Mouse (Mus musculus) embryonic facial prominence, embryonic 13.5 days (tissue): ENCODE results near the gene Atrx. TPM values are rescaled to one million over a fixed set of nuclear protein-coding genes. Genes with fewer than 3 reads are reported as not detected.

Experiments
- ATAC-seq: fragments of 200-750 bp; cut with Nextera tagmentation; 2 replicates; pipeline ENCODE4 v1.8.0; 2017; ENCODE audit warnings: low read depth; ENCODE audit not compliant: insufficient number of reproducible peaks, insufficient read depth, low FRiP score, low TSS enrichment
- H3K27ac ChIP-seq: fragments of 300-500 bp; sonication (generic); 2 replicates; pipeline ENCODE4 v1.5.1; 2015; ENCODE audit warnings: moderate library complexity, mild to moderate bottlenecking, inconsistent platforms
- H3K27me3 ChIP-seq: fragments of 300-500 bp; sonication (generic); 2 replicates; pipeline ENCODE4 v1.6.1; 2015; ENCODE audit warnings: mild to moderate bottlenecking, inconsistent platforms
- H3K36me3 ChIP-seq: fragments of 300-500 bp; sonication (generic); 2 replicates; pipeline ENCODE4 v1.6.1; 2015; ENCODE audit warnings: mild to moderate bottlenecking, inconsistent platforms
- H3K4me1 ChIP-seq: fragments of 300-500 bp; sonication (generic); 2 replicates; pipeline ENCODE4 v1.6.1; 2015; ENCODE audit warnings: inconsistent platforms
- H3K4me2 ChIP-seq: fragments of 300-500 bp; sonication (generic); 2 replicates; pipeline ENCODE4 v1.6.1; 2015; ENCODE audit warnings: moderate library complexity, mild to moderate bottlenecking, inconsistent platforms
- H3K4me3 ChIP-seq: fragments of 300-500 bp; sonication (generic); 2 replicates; pipeline ENCODE4 v1.5.1; 2015; ENCODE audit warnings: mild to moderate bottlenecking, inconsistent platforms
- H3K9ac ChIP-seq: fragments of 300-500 bp; sonication (generic); 2 replicates; pipeline ENCODE4 v1.6.1; 2015; ENCODE audit warnings: mild to moderate bottlenecking, inconsistent platforms
- H3K9me3 ChIP-seq: fragments of 300-500 bp; sonication (generic); 2 replicates; pipeline ENCODE4 v1.6.1; 2016; ENCODE audit warnings: inconsistent platforms
- WGBS: fragments of 180-500 bp; shearing (Covaris S2); methylation state at CpG from one replicate; pipeline ENCODE4 v1.1.7; 2015; ENCODE audit warnings: mixed read lengths; 5-methylcytosine and 5-hydroxymethylcytosine counted together
- polyA plus RNA-seq: library from polyadenylated mRNA; unstranded; fragments of >200 nt; fragmentation: Nextera tagmentation; extraction: Ambion mirVana; gene quantifications from 2 replicates; pipeline ENCODE4 v1.2.1, GENCODE M21; 2015

Gene Atrx
- polyA plus RNA-seq, 1 experiment from 2014 or later, result 264 TPM

DNA sequence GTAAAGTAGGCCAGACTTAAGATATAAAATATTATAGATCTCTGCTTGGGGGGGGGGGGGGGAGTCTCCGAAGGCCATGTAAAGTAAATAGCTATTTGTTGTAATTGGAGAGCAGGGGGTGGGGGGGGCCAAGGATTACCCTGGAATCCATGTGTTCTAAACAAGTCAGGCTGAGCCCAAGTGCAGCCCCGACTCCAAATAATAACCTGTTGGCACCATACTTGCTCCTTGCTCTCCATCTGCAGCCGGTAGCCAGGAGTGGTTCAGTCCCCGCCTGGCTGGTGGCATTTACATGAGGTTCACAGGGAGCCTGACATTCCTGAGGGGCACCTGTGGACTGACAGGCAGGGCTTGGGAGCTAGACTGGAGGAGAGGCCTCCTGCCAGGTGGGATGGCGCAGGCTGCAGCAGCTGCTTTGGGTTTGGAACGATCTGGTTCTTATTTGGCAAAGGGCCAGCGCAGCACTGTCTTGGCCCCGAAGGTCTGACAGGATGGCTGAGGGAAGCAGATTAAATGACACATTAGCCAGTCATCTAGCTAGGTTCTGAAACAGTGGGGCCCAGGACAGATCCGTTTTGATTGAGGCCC, 161.9 kb downstream of the Atrx start:
- peak; percentile 32; the same call in 1 of the 2 replicates for ATAC-seq
- Histone ChIP-seq H3K27me3 (peaks cover 72% of the 10 kb centered on the region), H3K4me1 (peaks cover 13% of the 10 kb centered on the region; the same call in 1 of the 2 replicates), H3K4me2 (no peak overlapping the region), H3K36me3 (no peaks in the 10 kb centered on the region), H3K4me3 (no peak overlapping the region), H3K9me3 (no peaks in the 10 kb centered on the region), H3K27ac (no peak overlapping the region), H3K9ac (no peak overlapping the region)
- WGBS, result 25% methylated on average over 9 of the region's 9 CpGs

- H3K36me3 ChIP-seq, result no peaks in the 10 kb centered on the region
- peaks cover 13% of the 10 kb centered on the region; the same call in 1 of the 2 replicates for H3K4me1 ChIP-seq
- 0 out of 2 replicates have a peak overlapping the region, but pooled peaks have one; percentile 2 for H3K4me2 ChIP-seq
- no peaks in the 10 kb centered on the region for H3K9me3 ChIP-seq
- WGBS, result 31% methylated on average over 6 of the region's 6 CpGs
- no peak overlapping the region for H3K9ac ChIP-seq
- ATAC-seq, result no peak
- H3K27me3 ChIP-seq, result peaks cover 72% of the 10 kb centered on the region
- H3K4me3 ChIP-seq, result no peak overlapping the region
- H3K27ac ChIP-seq, result no peak overlapping the region
These were observed 163.2 kb downstream of the Atrx start for GRCm38 (mm10) chrX:105766013-105766412.

- peak overlapping the region; percentile 61 for H3K9ac ChIP-seq
- ATAC-seq, result no peak
- peaks cover 71% of the 10 kb centered on the region for H3K27me3 ChIP-seq
- 20% methylated on average over 30 of the region's 36 CpGs for WGBS
- H3K36me3 ChIP-seq, result no peaks in the 10 kb centered on the region
- H3K4me3 ChIP-seq, result peak overlapping the region; percentile 45
- no peak overlapping the region for H3K27ac ChIP-seq
- H3K9me3 ChIP-seq, result no peaks in the 10 kb centered on the region
- H3K4me1 ChIP-seq, result peaks cover 13% of the 10 kb centered on the region; the same call in 1 of the 2 replicates
- H3K4me2 ChIP-seq, result peak overlapping the region; percentile 67
These were observed 164.0 kb downstream of the Atrx start for GRCm38 (mm10) chrX:105765005-105765706.

- Histone ChIP-seq H3K36me3 (no peaks in the 10 kb centered on the region), H3K4me1 (peaks cover 13% of the 10 kb centered on the region; the same call in 1 of the 2 replicates), H3K4me3 (peak within 1 kb of the TSS; percentile 45), H3K4me2 (peak within 1 kb of the TSS; percentile 67), H3K27me3 (peaks cover 71% of the 10 kb centered on the region), H3K9ac (peak within 1 kb of the TSS; percentile 61), H3K9me3 (no peaks in the 10 kb centered on the region), H3K27ac (no peak within 1 kb of the TSS)
- ATAC-seq, result no peak; the same call in 1 of the 2 replicates
- 19% methylated on average over 51 of the region's 86 CpGs for WGBS
These were observed 164.8 kb downstream of the Atrx start, which contains the start of gene Fgf16 for GRCm38 (mm10) chrX:105764162-105765004. Fgf16 (plus strand) TSS chrX:105764279.

DNA sequence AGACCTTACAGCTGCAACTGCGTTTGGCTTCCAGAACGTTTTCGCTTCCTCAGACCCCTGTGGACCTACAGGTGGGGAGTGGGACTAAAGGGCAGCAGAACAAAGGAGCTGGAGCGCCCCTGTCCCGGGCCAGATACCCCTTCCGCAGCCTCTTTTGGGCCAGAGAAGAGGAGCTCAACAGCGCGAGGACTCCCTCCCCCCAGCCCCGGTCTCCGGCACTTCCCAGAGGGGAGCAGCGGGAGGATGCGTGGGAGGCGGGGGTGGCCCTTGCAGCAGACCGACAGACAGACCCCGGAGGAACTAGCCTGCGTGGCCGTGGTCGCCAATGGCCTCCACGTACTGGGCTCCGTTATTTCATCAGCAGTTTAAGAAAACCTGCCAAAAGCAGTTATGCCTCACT, 165.6 kb downstream of the Atrx start:
- peak overlapping the region; percentile 45 for H3K4me3 ChIP-seq
- H3K27ac ChIP-seq, result no peak overlapping the region
- peaks cover 13% of the 10 kb centered on the region; the same call in 1 of the 2 replicates for H3K4me1 ChIP-seq
- peak overlapping the region; percentile 61; the same call in 1 of the 2 replicates for H3K9ac ChIP-seq
- peak overlapping the region; percentile 67 for H3K4me2 ChIP-seq
- peaks cover 71% of the 10 kb centered on the region for H3K27me3 ChIP-seq
- H3K36me3 ChIP-seq, result no peaks in the 10 kb centered on the region
- WGBS, result 14% methylated on average over 20 of the region's 20 CpGs
- no peak; the same call in 1 of the 2 replicates for ATAC-seq
- no peaks in the 10 kb centered on the region for H3K9me3 ChIP-seq

DNA sequence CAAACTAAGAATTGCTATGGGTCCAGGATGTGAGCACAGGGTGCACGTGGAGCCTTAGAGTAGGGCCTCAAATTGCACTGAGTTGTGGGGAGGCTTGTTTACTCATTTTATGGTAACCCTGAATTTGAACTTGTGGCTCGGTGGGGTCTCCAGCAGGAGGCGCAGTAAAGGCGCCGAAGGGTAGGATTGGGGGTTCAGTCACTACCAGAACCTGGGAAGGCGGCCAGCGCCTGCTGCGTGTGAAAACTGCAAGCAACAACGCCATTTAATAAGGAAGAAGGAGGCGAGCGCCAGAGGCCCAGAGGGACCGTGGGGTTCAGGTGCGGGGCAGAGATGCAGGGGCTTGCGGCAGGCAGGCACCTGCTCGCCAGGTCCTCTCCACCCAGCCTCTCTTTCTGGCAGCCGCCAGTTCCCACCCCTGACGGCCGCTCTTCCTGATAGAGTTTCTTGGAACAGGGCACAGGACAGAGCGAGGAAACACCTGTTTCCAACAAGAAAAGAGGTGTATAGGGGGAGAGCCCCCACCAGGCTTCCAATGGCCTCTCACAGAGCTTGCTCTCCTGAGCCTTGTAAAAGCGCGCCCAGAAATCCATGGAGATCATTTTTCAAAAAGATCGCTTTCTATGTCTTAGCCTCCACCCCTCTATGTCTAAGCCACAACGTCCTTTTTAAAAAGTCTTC, 166.2 kb downstream of the Atrx start:
- H3K27me3 ChIP-seq, result peaks cover 67% of the 10 kb centered on the region
- no peak overlapping the region for H3K27ac ChIP-seq
- no peaks in the 10 kb centered on the region for H3K9me3 ChIP-seq
- H3K4me1 ChIP-seq, result peaks cover 13% of the 10 kb centered on the region; the same call in 1 of the 2 replicates
- peak overlapping the region; percentile 67 for H3K4me2 ChIP-seq
- no peak overlapping the region for H3K9ac ChIP-seq
- no peak for ATAC-seq
- peak overlapping the region; percentile 45 for H3K4me3 ChIP-seq
- no peaks in the 10 kb centered on the region for H3K36me3 ChIP-seq
- WGBS, result 20% methylated on average over 23 of the region's 23 CpGs

Other genes starting within 250 kb of the Atrx start
- gene Fgf16, start 165.1 kb downstream of the Atrx start, polyA plus RNA-seq, result 1.4 and 1.7 TPM in 2 replicates
- gene Magt1, start 82.5 kb upstream of the Atrx start, polyA plus RNA-seq, result 66.4 and 67.6 TPM in 2 replicates
- 406 and 420 TPM in 2 replicates for gene Cox7b, start 86.3 kb upstream of the Atrx start, polyA plus RNA-seq
- 23.5 and 28.3 TPM in 2 replicates for gene Atp7a, start 97.9 kb upstream of the Atrx start, polyA plus RNA-seq
- 0.37 and 0.70 TPM in 2 replicates for gene Tlr13, start 213.8 kb upstream of the Atrx start, polyA plus RNA-seq